ENCODE assay signal across 16 mouse cellular contexts in the genomic region with DNA sequence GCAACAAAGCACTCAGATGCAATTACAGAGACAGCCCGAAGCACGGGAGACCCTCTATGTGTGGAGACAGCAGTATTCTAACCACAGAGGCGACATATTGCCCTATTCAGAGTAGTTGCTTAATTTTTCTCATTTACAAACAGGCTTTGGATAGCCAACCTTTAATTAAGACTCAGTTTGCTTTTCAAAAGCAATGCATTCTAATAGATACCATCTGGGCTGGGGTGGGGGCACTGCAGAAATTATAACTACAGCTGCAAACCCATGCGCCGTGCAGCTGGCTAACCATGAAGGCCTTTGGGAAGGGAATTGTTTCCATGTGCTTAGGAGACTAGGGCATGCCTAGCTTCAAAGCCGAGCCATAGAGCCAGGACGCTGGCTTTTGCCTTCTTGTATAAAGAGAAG. TPM values are rescaled to one million over a fixed set of nuclear protein-coding genes. Genes with fewer than 3 reads are reported as not detected.
DNase-seq lines count a peak whose midpoint lies in the region; ATAC-seq lines count a peak whose summit lies in the region.
"Had no signal": no experiment of that assay in that cellular context is flagged by ENCODE, and none has a peak within 500 bp of the region (broad histone marks: within the 10 kb centered on the region; RNA-seq: fewer than 3 reads in every experiment).

No protein-coding gene starts in this region.

- no peak overlapping the region for H3K27ac ChIP-seq in forebrain, embryonic 15.5 days (replicated peaks)
- no peak overlapping the region for H3K27ac ChIP-seq in forebrain, embryonic 11.5 days (ENCODE audit: low read depth, low read length)
- H3K27ac ChIP-seq in embryonic facial prominence, embryonic 12.5 days = peak overlapping the region; percentile 41; the same call in 1 of the 2 replicates
- peak overlapping the region; percentile 67 for H3K27ac ChIP-seq in limb, embryonic 10.5 days
- H3K27ac ChIP-seq: liver, embryonic 15.5 days had no signal

- H3K9me3 ChIP-seq in forebrain, embryonic 15.5 days = no peaks in the 10 kb centered on the region
- no peaks in the 10 kb centered on the region for H3K9me3 ChIP-seq in forebrain, embryonic 11.5 days (ENCODE audit: control insufficient read depth, low read length)
- H3K9me3 ChIP-seq in embryonic facial prominence, embryonic 12.5 days = no peaks in the 10 kb centered on the region
- H3K9me3 ChIP-seq in limb, embryonic 10.5 days (replicated peaks) = no peaks in the 10 kb centered on the region
- H3K9me3 ChIP-seq: liver, embryonic 15.5 days had no signal

- H3K4me2 ChIP-seq in forebrain, embryonic 15.5 days (replicated peaks) = no peak overlapping the region
- H3K4me2 ChIP-seq in forebrain, embryonic 11.5 days (ENCODE audit: low read depth, low read length, severe bottlenecking) = no peak overlapping the region
- H3K4me2 ChIP-seq in embryonic facial prominence, embryonic 12.5 days (replicated peaks) = no peak overlapping the region
- H3K4me2 ChIP-seq: liver, embryonic 15.5 days had no signal

- no peak overlapping the region for H3K9ac ChIP-seq in forebrain, embryonic 15.5 days (replicated peaks)
- H3K9ac ChIP-seq in forebrain, embryonic 11.5 days (ENCODE audit: low read length) = no peak overlapping the region
- H3K9ac ChIP-seq in embryonic facial prominence, embryonic 12.5 days = no peak overlapping the region
- H3K9ac ChIP-seq: liver, embryonic 15.5 days had no signal

- WGBS in forebrain, embryonic 15.5 days = 51% methylated on average over 7 of the region's 7 CpGs
- WGBS in forebrain, embryonic 11.5 days = 70% methylated on average over 7 of the region's 7 CpGs
- WGBS in embryonic facial prominence, embryonic 12.5 days = 31% methylated on average over 7 of the region's 7 CpGs
- WGBS in limb, embryonic 10.5 days = 29% methylated on average over 7 of the region's 7 CpGs

- no peaks in the 10 kb centered on the region for H3K36me3 ChIP-seq in forebrain, embryonic 15.5 days
- no peaks in the 10 kb centered on the region for H3K36me3 ChIP-seq in forebrain, embryonic 11.5 days (ENCODE audit: control insufficient read depth, insufficient read depth, low read length)
- no peaks in the 10 kb centered on the region for H3K36me3 ChIP-seq in embryonic facial prominence, embryonic 12.5 days
- H3K36me3 ChIP-seq in limb, embryonic 10.5 days = no peaks in the 10 kb centered on the region
- H3K36me3 ChIP-seq: liver, embryonic 15.5 days had no signal

- ATAC-seq in forebrain, embryonic 15.5 days (replicated peaks) = peak; percentile 78
- ATAC-seq in forebrain, embryonic 11.5 days (replicated peaks; ENCODE audit: low FRiP score) = no peak
- no peak for ATAC-seq in embryonic facial prominence, embryonic 12.5 days (ENCODE audit: insufficient number of reproducible peaks, insufficient read depth, low FRiP score, low TSS enrichment)
- ATAC-seq: lung, postnatal 0 days; midbrain, embryonic 16.5 days had no signal

- no peak overlapping the region for H3K4me3 ChIP-seq in forebrain, embryonic 15.5 days
- H3K4me3 ChIP-seq in forebrain, embryonic 11.5 days (ENCODE audit: low read depth, low read length) = no peak overlapping the region
- H3K4me3 ChIP-seq in embryonic facial prominence, embryonic 12.5 days = no peak overlapping the region
- no peak overlapping the region for H3K4me3 ChIP-seq in limb, embryonic 10.5 days
- H3K4me3 ChIP-seq: liver, embryonic 15.5 days had no signal

- no peak for DNase-seq in forebrain, embryonic 11.5 days (ENCODE audit: low spot score)
- DNase-seq in NIH3T3 (ENCODE audit: low read depth) = peak; percentile 52
- peak; percentile 76 for DNase-seq in limb, embryonic 10.5 days (ENCODE audit: low spot score)
- DNase-seq in kidney, adult 8-10 months = no peak
- DNase-seq in ovary, postnatal 14 days (ENCODE audit: low spot score) = no peak
- DNase-seq in right cerebral cortex, postnatal 10 days (ENCODE audit: low spot score in 2 of 2) = no peak
- DNase-seq: adrenal gland, postnatal 14 days; cerebellum, adult 2 months; heart, postnatal 4 days; kidney, postnatal 4 days; thymus, adult 2 months had no signal

- no peaks in the 10 kb centered on the region for H3K4me1 ChIP-seq in forebrain, embryonic 15.5 days
- H3K4me1 ChIP-seq in forebrain, embryonic 11.5 days (replicated peaks; ENCODE audit: control insufficient read depth, insufficient read depth, low read length) = no peaks in the 10 kb centered on the region
- peaks cover 10% of the 10 kb centered on the region for H3K4me1 ChIP-seq in embryonic facial prominence, embryonic 12.5 days
- peaks cover 26% of the 10 kb centered on the region for H3K4me1 ChIP-seq in limb, embryonic 10.5 days
- H3K4me1 ChIP-seq: liver, embryonic 15.5 days had no signal

- H3K27me3 ChIP-seq in forebrain, embryonic 15.5 days = no peaks in the 10 kb centered on the region
- no peaks in the 10 kb centered on the region for H3K27me3 ChIP-seq in forebrain, embryonic 11.5 days (ENCODE audit: control insufficient read depth, insufficient read depth, low read length)
- H3K27me3 ChIP-seq in embryonic facial prominence, embryonic 12.5 days = no peaks in the 10 kb centered on the region
- H3K27me3 ChIP-seq in limb, embryonic 10.5 days (ENCODE audit: low read depth, poor library complexity, severe bottlenecking) = no peaks in the 10 kb centered on the region
- H3K27me3 ChIP-seq: liver, embryonic 15.5 days had no signal

RNA-seq across cellular contexts. Expression of a gene that starts 29.6 kb away (rescaled TPM):
- polyA plus RNA-seq in forebrain, embryonic 15.5 days (2015; fragmentation: Nextera tagmentation; extraction: Ambion mirVana) = 11.5 and 12.2 TPM in 2 replicates
- polyA plus RNA-seq in forebrain, embryonic 11.5 days (2014; fragmentation: Nextera tagmentation; extraction: Ambion mirVana) = 40.4 and 43.9 TPM in 2 replicates
- 203 and 209 TPM in 2 replicates for polyA plus RNA-seq in embryonic facial prominence, embryonic 12.5 days (2016; fragmentation: Nextera tagmentation; extraction: Ambion mirVana)
- polyA plus RNA-seq in limb, embryonic 10.5 days (2016; fragmentation: Nextera tagmentation; extraction: Ambion mirVana) = 220 and 238 TPM in 2 replicates

RNA-seq across cellular contexts. Expression of a gene that starts 57.6 kb away (rescaled TPM):
- polyA plus RNA-seq in forebrain, embryonic 15.5 days (2015; fragmentation: Nextera tagmentation; extraction: Ambion mirVana) = 4.0 and 7.7 TPM in 2 replicates
- polyA plus RNA-seq in forebrain, embryonic 11.5 days (2014; fragmentation: Nextera tagmentation; extraction: Ambion mirVana) = 3.2 and 3.9 TPM in 2 replicates
- polyA plus RNA-seq in embryonic facial prominence, embryonic 12.5 days (2016; fragmentation: Nextera tagmentation; extraction: Ambion mirVana) = 7.2 and 8.4 TPM in 2 replicates
- 6.0 and 7.8 TPM in 2 replicates for polyA plus RNA-seq in limb, embryonic 10.5 days (2016; fragmentation: Nextera tagmentation; extraction: Ambion mirVana)

Comparison
In these comparisons a context has a peak if more than half of its experiments do, and no peak if none do; other contexts are left out.
1. H3K27ac ChIP-seq: peak in embryonic facial prominence, embryonic 12.5 days (single experiment) and limb, embryonic 10.5 days (single experiment); none in forebrain, embryonic 15.5 days (single experiment) and forebrain, embryonic 11.5 days (single experiment).
2. DNase-seq: peak in NIH3T3 (single experiment) and limb, embryonic 10.5 days (single experiment); none in forebrain, embryonic 11.5 days (single experiment), kidney, adult 8-10 months (0 of 2), ovary, postnatal 14 days (single experiment) and right cerebral cortex, postnatal 10 days (0 of 2).